ENCODE assay signal across 8 mouse cellular contexts in the genomic region with DNA sequence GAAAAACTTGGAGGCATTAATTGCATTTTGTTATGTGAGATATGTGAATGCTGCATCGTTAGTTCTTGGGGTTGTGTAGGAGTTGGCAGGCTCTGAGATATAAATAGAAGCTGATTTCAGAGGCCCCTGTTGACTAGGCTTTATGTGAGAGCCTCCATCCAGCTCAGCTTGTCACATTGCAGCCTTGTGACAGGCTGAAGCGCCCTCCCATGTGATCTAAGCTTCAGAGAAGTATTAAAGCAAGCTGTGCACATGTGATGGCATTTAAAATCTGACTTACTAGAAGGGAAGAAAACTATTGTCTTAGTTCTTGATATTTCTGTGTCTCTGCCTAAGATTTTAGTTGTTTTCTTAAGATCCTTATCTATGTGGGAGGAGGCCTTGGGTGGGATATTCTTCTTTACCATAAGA. TPM values are rescaled to one million over a fixed set of nuclear protein-coding genes. Genes with fewer than 3 reads are reported as not detected.
A peak's percentile ranks its signal among the peaks of the same experiment; 100 is the strongest.
DNase-seq lines count a peak whose midpoint lies in the region; ATAC-seq and TF ChIP-seq lines count a peak whose summit lies in the region.

No protein-coding gene starts in this region.

- TF ChIP-seq CTCF in heart, postnatal 0 days (IDR thresholded peaks at IDR 0.05; ENCODE audit: low read depth): no peak

- peak overlapping the region; percentile 56; the same call in 1 of the 2 replicates for H3K9ac ChIP-seq in ES-E14 (ENCODE audit: insufficient read depth, low read depth, low read length, poor library complexity, severe bottlenecking)
- H3K9ac ChIP-seq in forebrain, embryonic 12.5 days: peak overlapping the region; percentile 60
- H3K9ac ChIP-seq in heart, postnatal 0 days (replicated peaks; ENCODE audit: low read depth, low read length): peak overlapping the region; percentile 98
- peak overlapping the region; percentile 56 for H3K9ac ChIP-seq in liver, embryonic 15.5 days

- WGBS in forebrain, embryonic 12.5 days: 2% methylated on average over 2 of the region's 2 CpGs
- WGBS in heart, postnatal 0 days: 0% methylated on average over 2 of the region's 2 CpGs
- WGBS in liver, embryonic 15.5 days (ENCODE audit: insufficient replicate concordance): 0% methylated on average over 2 of the region's 2 CpGs

- H3K4me2 ChIP-seq in forebrain, embryonic 12.5 days: peak overlapping the region; percentile 77
- H3K4me2 ChIP-seq in heart, postnatal 0 days (ENCODE audit: low read depth, low read length): peak overlapping the region; percentile 82
- H3K4me2 ChIP-seq in liver, embryonic 15.5 days: peak overlapping the region; percentile 68

- TF ChIP-seq EP300 in heart, postnatal 0 days (IDR thresholded peaks at IDR 0.05; ENCODE audit: low read depth): peak; percentile 64; the same call in 1 of the 2 replicates

- in situ Hi-C loops in ES-E14 (cut with MboI; ENCODE audit: low sequenced_read_pairs in 2 of 2, unreplicated experiment in 2 of 2): no loop called here

- ATAC-seq in forebrain, embryonic 12.5 days (ENCODE audit: low FRiP score): no peak
- ATAC-seq in heart, postnatal 0 days (ENCODE audit: insufficient read depth, low read depth): peak; percentile 56
- no peak for ATAC-seq in liver, embryonic 15.5 days (ENCODE audit: insufficient read depth)

- no peak overlapping the region for H3K27ac ChIP-seq in ES-E14 (ENCODE audit: insufficient read depth, low read depth, low read length, poor library complexity, severe bottlenecking)
- no peak overlapping the region for H3K27ac ChIP-seq in forebrain, embryonic 12.5 days
- H3K27ac ChIP-seq in heart, postnatal 0 days (ENCODE audit: low read depth): peak overlapping the region; percentile 100
- peak overlapping the region; percentile 78 for H3K27ac ChIP-seq in liver, embryonic 15.5 days (replicated peaks)

- no peaks in the 10 kb centered on the region for H3K9me3 ChIP-seq in ES-E14 (ENCODE audit: control insufficient read depth, insufficient read depth, low read depth, low read length)
- no peaks in the 10 kb centered on the region for H3K9me3 ChIP-seq in forebrain, embryonic 12.5 days
- H3K9me3 ChIP-seq in heart, postnatal 0 days (replicated peaks; ENCODE audit: control insufficient read depth, low read length): no peaks in the 10 kb centered on the region
- no peaks in the 10 kb centered on the region for H3K9me3 ChIP-seq in liver, embryonic 15.5 days (replicated peaks)

- peak overlapping the region; percentile 53 to 83 for H3K4me3 ChIP-seq in ES-E14 (ENCODE audit: insufficient read depth in 1 of 2, low read depth in 1 of 2, low read length in 2 of 2, poor library complexity in 1 of 2, severe bottlenecking in 1 of 2)
- peak overlapping the region; percentile 98 for H3K4me3 ChIP-seq in forebrain, embryonic 12.5 days (replicated peaks)
- H3K4me3 ChIP-seq in heart, postnatal 0 days (ENCODE audit: low read depth, low read length): peak overlapping the region; percentile 94
- peak overlapping the region; percentile 97 for H3K4me3 ChIP-seq in liver, embryonic 15.5 days (replicated peaks)

- no peak for DNase-seq in ES-E14 (ENCODE audit: low read depth, low spot score)
- peak; percentile 62 for DNase-seq in c-Kit-positive CD71-positive TER-119-positive erythroid progenitor cells, embryonic 14.5 days (ENCODE audit: low spot score)
- peak; percentile 96 for DNase-seq in heart, postnatal 0 days (ENCODE audit: low spot score)
- DNase-seq in kidney, postnatal 36 days: peak; percentile 61 to 79
- peak; percentile 23 for DNase-seq in neural tube, embryonic 10.5 days (ENCODE audit: extremely low spot score, low spot score)
- DNase-seq in telencephalon, adult 2 months (ENCODE audit: low read depth, low spot score): peak; percentile 91

- H3K4me1 ChIP-seq in ES-E14 (ENCODE audit: control insufficient read depth in 2 of 2, insufficient read depth in 2 of 2, low read length in 2 of 2, poor library complexity in 1 of 2): peaks cover 0 to 6% of the 10 kb centered on the region in 2 experiments; a peak in 1 of 4 replicates
- peaks cover 17% of the 10 kb centered on the region for H3K4me1 ChIP-seq in forebrain, embryonic 12.5 days
- H3K4me1 ChIP-seq in heart, postnatal 0 days (ENCODE audit: control insufficient read depth, insufficient read depth): peaks cover 7% of the 10 kb centered on the region
- H3K4me1 ChIP-seq in liver, embryonic 15.5 days (replicated peaks): peaks cover 25% of the 10 kb centered on the region

- H3K36me3 ChIP-seq in ES-E14 (ENCODE audit: control insufficient read depth, insufficient read depth, low read length, poor library complexity, severe bottlenecking): no peaks in the 10 kb centered on the region; the same call in 1 of the 2 replicates
- peaks cover 18% of the 10 kb centered on the region for H3K36me3 ChIP-seq in forebrain, embryonic 12.5 days (replicated peaks)
- H3K36me3 ChIP-seq in heart, postnatal 0 days (replicated peaks; ENCODE audit: control insufficient read depth, insufficient read depth, low read length): peaks cover 18% of the 10 kb centered on the region
- H3K36me3 ChIP-seq in liver, embryonic 15.5 days (replicated peaks): peaks cover 21% of the 10 kb centered on the region

- H3K27me3 ChIP-seq in forebrain, embryonic 12.5 days: no peaks in the 10 kb centered on the region
- H3K27me3 ChIP-seq in heart, postnatal 0 days (ENCODE audit: control insufficient read depth, insufficient read depth, low read length): no peaks in the 10 kb centered on the region
- no peaks in the 10 kb centered on the region for H3K27me3 ChIP-seq in liver, embryonic 15.5 days

TF ChIP-seq in ES-E14, 5 proteins besides CTCF, POLR2A, EP300 and RAD21:
- TF ChIP-seq ZC3H11A (IDR thresholded peaks at IDR 0.05; ENCODE audit: borderline replicate concordance, low read depth, low read length) (no peak), ZNF384 (IDR thresholded peaks at IDR 0.05; ENCODE audit: low read depth, low read length) (no peak), MAFK (IDR thresholded peaks at IDR 0.05; ENCODE audit: insufficient read depth, low read depth, low read length) (no peak), CHD2 (IDR thresholded peaks at IDR 0.05; ENCODE audit: low read depth, low read length) (no peak), HCFC1 (IDR thresholded peaks at IDR 0.05; ENCODE audit: borderline replicate concordance, insufficient read depth, low read length) (no peak)

RNA-seq across cellular contexts. Expression of gene Zfand5, which starts 2.1 kb away (rescaled TPM):
- 25.7 and 54.5 TPM in 2 replicates for total RNA-seq in ES-E14 (2012; rRNA removed)
- polyA plus RNA-seq in forebrain, embryonic 12.5 days (2016; fragmentation: Nextera tagmentation; extraction: Ambion mirVana): 150 and 152 TPM in 2 replicates
- total RNA-seq in heart, postnatal 0 days (2014; rRNA removed; ENCODE audit: low replicate concordance): 49.8 and 65.5 TPM in 2 replicates
- polyA plus RNA-seq in heart, postnatal 0 days (2015; fragmentation: Nextera tagmentation; extraction: Ambion mirVana): 113 and 117 TPM in 2 replicates
- 33.6 and 36.5 TPM in 2 replicates for polyA plus RNA-seq in liver, embryonic 15.5 days (2015; fragmentation: Nextera tagmentation; extraction: Ambion mirVana)

Comparison
In these comparisons a context has a peak if more than half of its experiments do, and no peak if none do; other contexts are left out.
1. H3K27ac ChIP-seq: peak in heart, postnatal 0 days (single experiment) and liver, embryonic 15.5 days (single experiment); none in ES-E14 (single experiment) and forebrain, embryonic 12.5 days (single experiment).
2. Peak in every context shown above with its lines, with median percentiles within 50 percentile points of each other: H3K4me3 ChIP-seq, H3K9ac ChIP-seq and H3K4me2 ChIP-seq.